Mouse (Mus musculus) forebrain, embryonic 14.5 days (tissue): ENCODE results near the gene Atf7ip. TPM values are rescaled to one million over a fixed set of nuclear protein-coding genes. Genes with fewer than 3 reads are reported as not detected.

Source experiments
- ATAC-seq: fragments of 200-750 bp; cut with Nextera tagmentation; 2 replicates; pipeline ENCODE4 v1.8.0; 2017; ENCODE audit warnings: mild to moderate bottlenecking, moderate library complexity
- DNase-seq: peaks from one replicate; pipeline ENCODE4 v3.0.0-alpha.2; 2015; ENCODE audit warnings: low spot score
- H3K27ac ChIP-seq: fragments of 300-500 bp; sonication (generic); 2 replicates; pipeline ENCODE4 v1.5.1; 2014; ENCODE audit warnings: low read depth, mild to moderate bottlenecking, control low read depth, low read length, moderate library complexity
- H3K27me3 ChIP-seq: fragments of 300-500 bp; sonication (generic); replicated peaks from 2 replicates; pipeline ENCODE4 v1.6.1; 2014; ENCODE audit warnings: low read length, control low read depth, mixed read lengths; ENCODE audit not compliant: control insufficient read depth, insufficient read depth
- H3K36me3 ChIP-seq: fragments of 300-500 bp; sonication (generic); 2 replicates; pipeline ENCODE4 v1.6.1; 2014; ENCODE audit warnings: low read length, control low read depth; ENCODE audit not compliant: control insufficient read depth, insufficient read depth
- H3K4me1 ChIP-seq: fragments of 300-500 bp; sonication (generic); 2 replicates; pipeline ENCODE4 v1.6.1; 2014; ENCODE audit warnings: antibody characterized with exemption, low read length, control low read depth; ENCODE audit not compliant: control insufficient read depth, insufficient read depth
- H3K4me2 ChIP-seq: fragments of 300-500 bp; sonication (generic); 2 replicates; pipeline ENCODE4 v1.6.1; 2014; ENCODE audit warnings: mild to moderate bottlenecking, control low read depth, low read length
- H3K4me3 ChIP-seq: fragments of 300-500 bp; sonication (generic); 2 replicates; pipeline ENCODE4 v1.5.1; 2014; ENCODE audit warnings: low read depth, low read length, control low read depth
- H3K9ac ChIP-seq: fragments of 300-500 bp; sonication (generic); 2 replicates; pipeline ENCODE4 v1.6.1; 2014; ENCODE audit warnings: mild to moderate bottlenecking, low read length, control low read depth, moderate library complexity
- H3K9me3 ChIP-seq: fragments of 300-500 bp; sonication (generic); replicated peaks from 2 replicates; pipeline ENCODE4 v1.6.1; 2016; ENCODE audit warnings: low read length, control low read depth, mixed read lengths; ENCODE audit not compliant: control insufficient read depth
- WGBS: fragments of 180-500 bp; shearing (Covaris S2); extraction: QIAGEN DNeasy Blood & Tissue Kit; methylation state at CpG from one replicate; pipeline ENCODE4 v1.1.7; 2014; 5-methylcytosine and 5-hydroxymethylcytosine counted together
- polyA plus RNA-seq: library from polyadenylated mRNA; unstranded; fragments of >200 nt; fragmentation: Nextera tagmentation; extraction: Ambion mirVana; gene quantifications from 2 replicates; pipeline ENCODE4 v1.2.1, GENCODE M21; 2014

Gene Atf7ip
- polyA plus RNA-seq, 1 experiment from 2014 or later: 27.1 TPM

GRCm38 (mm10) chr6:136549606-136550005 is 43.6 kb downstream of the Atf7ip start:
- no peaks in the 10 kb centered on the region for H3K36me3 ChIP-seq
- no peaks in the 10 kb centered on the region for H3K9me3 ChIP-seq
- ATAC-seq (no peak), DNase-seq (no peak)
- WGBS: 82% methylated on average over 3 of the region's 3 CpGs
- H3K4me1 ChIP-seq: peaks cover 22% of the 10 kb centered on the region
- H3K4me3 ChIP-seq: no peak overlapping the region
- no peak overlapping the region for H3K9ac ChIP-seq
- peak overlapping the region; percentile 62; the same call in 1 of the 2 replicates for H3K27ac ChIP-seq
- H3K27me3 ChIP-seq: no peaks in the 10 kb centered on the region
- H3K4me2 ChIP-seq: no peak overlapping the region

- ATAC-seq (peak; percentile 42; the same call in 1 of the 2 replicates), DNase-seq (peak; percentile 93)
- Histone ChIP-seq H3K27me3 (no peaks in the 10 kb centered on the region), H3K27ac (peak overlapping the region; percentile 86), H3K4me2 (peak overlapping the region; percentile 27; the same call in 1 of the 2 replicates), H3K36me3 (no peaks in the 10 kb centered on the region), H3K9me3 (no peaks in the 10 kb centered on the region), H3K4me3 (no peak overlapping the region), H3K9ac (no peak overlapping the region), H3K4me1 (peaks cover 21% of the 10 kb centered on the region)
- 16% methylated on average over 7 of the region's 7 CpGs for WGBS
Observed at GRCm38 (mm10) chr6:136550596-136551304, 44.8 kb downstream of the Atf7ip start.

- H3K9ac ChIP-seq: no peak overlapping the region
- no peaks in the 10 kb centered on the region for H3K9me3 ChIP-seq
- WGBS: 88% methylated on average over 7 of the region's 7 CpGs
- no peak for DNase-seq
- no peak for ATAC-seq
- no peak overlapping the region for H3K4me2 ChIP-seq
- peak overlapping the region; percentile 86; the same call in 1 of the 2 replicates for H3K27ac ChIP-seq
- no peak overlapping the region for H3K4me3 ChIP-seq
- H3K27me3 ChIP-seq: no peaks in the 10 kb centered on the region
- H3K4me1 ChIP-seq: peaks cover 18% of the 10 kb centered on the region
- H3K36me3 ChIP-seq: no peaks in the 10 kb centered on the region
Observed at GRCm38 (mm10) chr6:136551550-136552109, 45.7 kb downstream of the Atf7ip start.

GRCm38 (mm10) chr6:136553156-136553555 is 47.2 kb downstream of the Atf7ip start:
- DNase-seq (no peak), ATAC-seq (no peak)
- H3K9me3 ChIP-seq: no peaks in the 10 kb centered on the region
- H3K4me1 ChIP-seq: peaks cover 14% of the 10 kb centered on the region
- H3K9ac ChIP-seq: no peak overlapping the region
- 76% methylated on average over 5 of the region's 5 CpGs for WGBS
- no peak overlapping the region for H3K4me2 ChIP-seq
- H3K4me3 ChIP-seq: no peak overlapping the region
- H3K27ac ChIP-seq: peak overlapping the region; percentile 79
- H3K27me3 ChIP-seq: no peaks in the 10 kb centered on the region
- no peaks in the 10 kb centered on the region for H3K36me3 ChIP-seq

GRCm38 (mm10) chr6:136553767-136554569 is 48.0 kb downstream of the Atf7ip start:
- DNase-seq (peak; percentile 95), ATAC-seq (peak; percentile 83)
- no peak overlapping the region for H3K4me3 ChIP-seq
- H3K9me3 ChIP-seq: no peaks in the 10 kb centered on the region
- no peaks in the 10 kb centered on the region for H3K36me3 ChIP-seq
- peak overlapping the region; percentile 25; the same call in 1 of the 2 replicates for H3K4me2 ChIP-seq
- H3K4me1 ChIP-seq: peaks cover 11% of the 10 kb centered on the region
- 30% methylated on average over 11 of the region's 11 CpGs for WGBS
- H3K27ac ChIP-seq: peak overlapping the region; percentile 79
- no peak overlapping the region for H3K9ac ChIP-seq
- no peaks in the 10 kb centered on the region for H3K27me3 ChIP-seq

- DNase-seq: peak; percentile 83
- H3K4me1 ChIP-seq: peaks cover 9% of the 10 kb centered on the region
- H3K4me2 ChIP-seq: 0 out of 2 replicates have a peak overlapping the region, but pooled peaks have one; percentile 4
- 62% methylated on average over 7 of the region's 7 CpGs for WGBS
- H3K9me3 ChIP-seq: no peaks in the 10 kb centered on the region
- peak overlapping the region; percentile 77 for H3K27ac ChIP-seq
- H3K4me3 ChIP-seq: no peak overlapping the region
- 0 out of 2 replicates have a peak, but pooled peaks have one; percentile 25 for ATAC-seq
- H3K27me3 ChIP-seq: no peaks in the 10 kb centered on the region
- peaks cover 4% of the 10 kb centered on the region; the same call in 1 of the 2 replicates for H3K36me3 ChIP-seq
- H3K9ac ChIP-seq: no peak overlapping the region
Observed at GRCm38 (mm10) chr6:136554774-136555522, 49.0 kb downstream of the Atf7ip start.

GRCm38 (mm10) chr6:136555523-136555915 is 49.6 kb downstream of the Atf7ip start:
- DNase-seq: peak; percentile 83
- WGBS: 30% methylated on average over 5 of the region's 5 CpGs

GRCm38 (mm10) chr6:136558288-136559005 is 52.5 kb downstream of the Atf7ip start:
- no peak for ATAC-seq
- Histone ChIP-seq H3K4me3 (no peak overlapping the region), H3K4me2 (no peak overlapping the region), H3K36me3 (peaks cover 33% of the 10 kb centered on the region), H3K27me3 (no peaks in the 10 kb centered on the region), H3K9me3 (no peaks in the 10 kb centered on the region), H3K27ac (no peak overlapping the region), H3K9ac (no peak overlapping the region), H3K4me1 (peaks cover 6% of the 10 kb centered on the region)
- no peak for DNase-seq
- WGBS: 72% methylated on average over 8 of the region's 8 CpGs

More at GRCm38 (mm10) chr6:136555523-136555915, 49.6 kb downstream of the Atf7ip start:
- 0 out of 2 replicates have a peak overlapping the region, but pooled peaks have one; percentile 4 for H3K4me2 ChIP-seq
- peaks cover 9% of the 10 kb centered on the region for H3K4me1 ChIP-seq
- H3K36me3 ChIP-seq: peaks cover 9% of the 10 kb centered on the region
- H3K9me3 ChIP-seq: no peaks in the 10 kb centered on the region
- H3K27ac ChIP-seq: peak overlapping the region; percentile 71
- H3K9ac ChIP-seq: no peak overlapping the region
- ATAC-seq: peak; percentile 50
- no peaks in the 10 kb centered on the region for H3K27me3 ChIP-seq
- H3K4me3 ChIP-seq: no peak overlapping the region
